Mouse (Mus musculus) heart, postnatal 25 days (tissue): ENCODE measurements around the gene Phf21a. TPM values are rescaled to one million over a fixed set of nuclear protein-coding genes. Genes with fewer than 3 reads are reported as not detected.

Experiments
- DNase-seq: peaks from one replicate; pipeline ENCODE4 v3.0.0; 2022; ENCODE audit warnings: low spot score
- intact Hi-C: fragments of 180-260 bp; cut with DNase I; formaldehyde crosslinking; loops from one replicate; pipeline ENCODE4 v1.15.1; 2025
- total RNA-seq, 2 experiments: library from RNA; stranded (reverse); gene quantifications; 2 replicates each; pipeline ENCODE4 v1.2.3; 2021

The Phf21a gene
- total RNA-seq, 2 experiments from 2014 or later = 26.2 to 37.6 TPM

DNA sequence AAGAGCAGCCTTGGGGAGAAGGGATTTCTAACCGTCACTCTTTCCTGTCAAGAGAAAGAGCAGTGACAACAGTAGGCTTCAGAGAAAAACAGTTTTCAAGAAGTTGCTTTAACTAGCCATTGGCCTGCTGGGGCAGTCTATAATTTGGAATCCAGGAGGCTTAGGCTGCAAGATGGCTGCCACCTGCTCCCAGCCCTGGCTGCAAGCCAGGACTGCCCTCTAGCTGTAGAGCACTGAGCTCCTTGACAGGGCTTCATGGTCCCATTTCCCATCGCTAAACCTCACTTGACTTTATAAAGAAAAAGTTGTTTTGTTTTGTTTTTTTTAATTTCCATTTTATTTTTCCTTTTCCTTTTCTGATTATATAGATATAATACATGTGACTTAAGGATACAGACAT is 238.5 kb downstream of the Phf21a start:
- no peak for DNase-seq
- intact Hi-C loops = loop anchor here (2.0 to 5.0 kb wide), 2 partner anchors 33 to 344 kb away; no protein-coding TSS in a partner anchor

DNA sequence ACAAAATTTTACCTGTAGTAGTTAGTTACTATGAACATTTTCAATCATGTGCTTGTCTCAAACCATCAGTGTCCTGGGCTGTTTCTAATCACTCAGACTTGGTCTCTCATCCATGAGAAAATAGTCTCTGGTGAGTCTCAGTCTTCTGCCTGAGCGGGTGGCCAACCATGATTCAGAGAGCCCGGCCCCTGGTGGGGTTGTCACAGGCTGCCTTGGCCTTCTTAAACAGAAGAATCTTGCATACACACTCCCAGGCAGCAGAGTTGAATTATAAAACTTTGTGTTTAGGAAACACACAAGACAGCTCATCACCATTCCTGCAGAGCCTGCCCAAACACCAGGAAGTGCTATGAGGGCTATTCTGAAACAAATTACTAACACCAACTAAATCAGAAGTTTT is 239.0 kb downstream of the Phf21a start:
- no peak for DNase-seq
- intact Hi-C loops = loop anchor here (2.0 to 5.0 kb wide), 2 partner anchors 33 to 345 kb away; no protein-coding TSS in a partner anchor

DNA sequence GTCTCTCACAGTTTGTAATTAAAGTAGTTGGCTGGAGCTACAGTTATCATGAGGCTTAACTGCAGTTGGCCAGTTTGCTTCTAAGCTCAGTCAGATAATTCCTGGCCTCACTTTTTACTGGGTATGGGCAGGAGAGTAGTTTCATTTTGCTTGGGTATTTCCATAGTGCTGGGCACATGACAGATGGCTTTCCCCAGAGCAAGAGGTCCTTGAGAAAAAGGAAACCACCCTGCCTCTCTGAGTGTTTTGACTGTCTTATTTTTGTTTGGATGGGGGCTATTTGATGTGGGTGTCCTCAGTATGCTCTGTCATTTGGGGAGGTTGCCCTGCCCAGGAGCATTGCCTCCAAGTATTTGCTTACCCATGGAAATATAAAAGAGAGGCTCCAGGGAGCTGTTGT is 249.5 kb downstream of the Phf21a start:
- DNase-seq = no peak

DNA sequence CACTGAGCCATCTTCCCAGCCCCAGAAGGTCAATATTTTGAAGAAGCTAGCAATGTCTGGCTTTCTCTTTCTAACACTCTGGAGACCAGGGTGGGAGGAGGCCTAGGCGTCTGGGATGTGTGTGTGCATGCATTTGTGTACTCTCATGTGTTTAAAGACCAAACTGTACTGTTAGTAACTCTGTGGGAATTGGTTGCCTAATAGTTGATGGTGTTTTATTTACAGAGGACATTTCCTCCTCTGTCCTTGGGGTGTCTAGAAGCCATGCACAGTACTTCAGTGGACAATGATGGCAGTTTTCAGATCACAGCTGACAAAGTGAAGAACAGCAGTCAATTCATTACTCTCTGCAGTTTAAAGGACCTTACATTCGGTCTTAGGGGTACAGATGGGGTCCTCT is 254.3 kb downstream of the Phf21a start:
- DNase-seq = no peak
- intact Hi-C loops = no loop called here

More for the DNA sequence above, 249.5 kb downstream of the Phf21a start:
- intact Hi-C loops = no loop called here

DNA sequence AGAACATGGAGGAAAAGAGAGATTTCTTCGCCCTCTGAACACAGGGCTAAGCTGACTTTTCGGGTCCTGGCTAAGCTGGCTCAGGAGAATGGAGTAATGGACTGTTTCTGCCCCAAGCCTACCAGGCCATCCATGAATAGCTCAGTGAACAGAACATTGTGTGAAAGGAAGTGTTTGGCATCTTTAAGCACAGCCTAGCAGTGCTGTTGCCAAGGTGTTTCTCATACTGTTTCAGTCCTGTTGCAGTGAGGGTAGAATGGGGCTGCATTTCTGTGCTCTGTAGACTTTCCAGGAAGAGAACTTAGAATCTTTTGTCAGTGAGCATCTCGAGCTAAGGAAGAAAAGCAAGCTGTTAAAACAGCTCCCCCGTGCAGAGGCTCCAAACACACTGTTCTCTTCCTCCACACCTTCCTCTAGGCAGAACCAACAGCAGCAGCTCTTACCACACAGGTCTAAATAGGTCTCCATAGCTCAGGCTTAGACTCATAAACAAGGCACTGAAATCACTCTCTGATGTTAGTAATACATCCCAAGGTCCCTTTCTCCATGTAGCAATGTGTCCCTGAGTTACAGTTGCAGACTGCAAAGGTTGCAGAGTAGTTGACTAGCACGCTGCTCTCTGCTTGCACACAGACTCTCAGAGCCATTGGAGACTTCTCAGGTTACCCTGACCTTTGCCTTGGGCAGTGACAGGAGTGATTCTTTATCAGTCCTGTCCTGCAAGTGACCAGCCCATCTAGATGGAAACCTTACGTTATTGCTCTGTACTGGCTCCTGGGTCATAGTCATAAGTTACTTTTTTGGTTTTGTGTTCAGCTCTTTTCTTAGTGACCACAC is 256.9 kb downstream of the Phf21a start:
- intact Hi-C loops = no loop called here
- DNase-seq = no peak

DNA sequence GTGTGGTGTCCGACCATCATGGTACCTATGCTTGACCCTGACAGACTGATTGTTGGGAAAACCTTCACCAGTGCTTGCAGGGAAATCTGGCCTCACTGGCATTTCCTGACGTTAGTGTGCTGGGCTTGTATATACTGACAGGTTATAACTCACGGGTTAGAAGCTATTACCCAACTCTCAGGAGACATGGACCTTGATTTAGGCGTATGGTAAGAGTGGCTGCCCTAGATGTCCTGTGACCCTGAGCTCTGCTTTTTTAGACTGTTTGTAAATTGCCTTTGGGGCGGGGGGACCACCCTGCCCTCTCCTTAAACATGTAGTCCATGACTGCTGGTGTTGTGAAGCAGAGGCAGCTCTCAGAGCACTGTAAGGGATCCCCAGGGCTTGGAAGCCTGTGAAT is 257.8 kb downstream of the Phf21a start:
- no peak for DNase-seq
- intact Hi-C loops = no loop called here

DNA sequence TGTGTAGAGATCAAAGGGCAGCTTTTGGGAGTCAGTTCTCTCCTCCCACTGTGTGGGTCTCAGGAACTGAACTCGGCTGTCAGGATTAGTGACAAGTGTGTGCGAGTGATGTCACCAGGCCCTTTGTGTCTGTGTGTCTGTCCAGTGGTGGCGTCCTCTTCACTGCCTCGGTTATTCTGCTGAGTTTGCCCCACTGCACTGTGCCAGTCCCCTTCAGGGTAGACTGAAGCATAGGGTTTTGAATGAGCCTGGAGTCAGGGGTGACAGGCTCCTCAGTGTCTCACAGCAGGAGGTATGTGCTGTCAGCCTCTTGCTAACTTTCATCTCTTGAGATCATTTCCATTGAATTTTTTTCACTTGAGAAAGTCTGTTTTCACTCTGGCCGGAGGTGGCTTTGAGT is 260.5 kb downstream of the Phf21a start:
- no peak for DNase-seq
- intact Hi-C loops = no loop called here

DNA sequence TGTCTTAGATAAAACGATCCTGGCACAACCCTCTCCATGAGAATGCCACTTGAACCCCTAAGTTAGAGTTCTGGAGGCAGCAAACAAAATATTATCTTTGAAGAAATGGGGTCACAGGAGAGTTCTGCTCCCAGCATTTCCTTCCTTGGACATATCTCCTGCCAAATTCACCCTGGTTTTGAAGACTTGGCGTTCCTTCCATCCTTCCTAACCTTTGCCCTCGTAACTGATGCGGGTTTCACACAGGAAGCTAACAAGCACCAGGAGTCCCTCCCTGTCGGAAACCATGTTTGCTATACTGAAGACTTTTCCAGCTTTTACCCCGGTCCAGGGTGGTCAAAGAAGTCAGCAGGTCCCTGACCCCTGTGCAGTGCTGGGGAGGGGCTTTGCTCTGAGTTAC is 261.3 kb downstream of the Phf21a start:
- DNase-seq = no peak
- intact Hi-C loops = no loop called here

DNA sequence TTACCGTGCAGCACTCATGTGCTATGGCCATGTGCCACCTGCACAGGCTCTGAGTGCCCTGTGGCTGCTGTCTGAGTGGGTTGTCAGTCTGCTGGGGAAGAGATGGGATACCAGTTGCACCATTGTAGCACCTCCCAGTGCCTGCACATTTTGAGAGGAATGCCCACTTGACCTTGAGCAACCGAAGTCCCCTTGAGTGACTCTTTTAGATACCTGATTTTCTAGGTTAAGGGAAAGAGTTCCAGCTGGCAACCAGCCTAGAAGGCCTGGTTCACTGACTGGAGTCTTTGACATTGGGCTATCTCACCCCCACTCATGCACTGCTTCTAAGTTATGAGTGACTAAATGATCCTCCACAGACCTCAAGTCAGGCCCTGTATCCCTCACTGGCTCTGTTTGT is 266.4 kb downstream of the Phf21a start:
- DNase-seq = no peak
- intact Hi-C loops = no loop called here

DNA sequence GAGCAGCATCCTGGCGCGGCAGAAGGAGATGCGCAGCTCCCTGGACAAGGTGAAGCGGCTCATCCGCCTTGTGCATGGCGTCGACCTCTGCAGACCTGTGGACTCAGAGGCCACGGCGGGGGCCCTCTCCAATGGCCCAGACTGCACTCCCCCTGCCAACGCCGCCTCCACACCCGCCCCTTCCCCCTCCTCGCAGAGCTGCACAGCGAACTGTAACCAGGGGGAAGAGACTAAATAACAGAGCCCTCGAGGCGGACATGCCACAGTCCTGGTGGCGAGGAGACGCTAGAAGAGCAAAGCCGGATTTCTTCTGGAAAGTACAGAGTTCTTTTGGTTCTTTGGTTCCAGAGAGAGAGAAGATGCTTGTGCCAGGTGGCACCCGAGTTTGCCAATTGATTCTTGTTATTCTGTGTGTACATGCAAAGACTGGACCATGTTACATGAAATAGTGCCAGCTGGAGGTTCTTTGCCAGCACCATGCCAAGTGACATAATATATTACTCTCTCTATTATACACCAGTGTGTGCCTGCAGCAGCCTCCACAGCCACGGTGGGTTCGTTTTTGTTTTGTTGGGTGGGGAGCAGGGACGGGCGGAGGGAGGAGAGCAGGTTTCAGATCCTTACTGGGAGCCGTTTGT is 267.4 kb downstream of the Phf21a start:
- intact Hi-C loops = no loop called here
- no peak for DNase-seq

DNA sequence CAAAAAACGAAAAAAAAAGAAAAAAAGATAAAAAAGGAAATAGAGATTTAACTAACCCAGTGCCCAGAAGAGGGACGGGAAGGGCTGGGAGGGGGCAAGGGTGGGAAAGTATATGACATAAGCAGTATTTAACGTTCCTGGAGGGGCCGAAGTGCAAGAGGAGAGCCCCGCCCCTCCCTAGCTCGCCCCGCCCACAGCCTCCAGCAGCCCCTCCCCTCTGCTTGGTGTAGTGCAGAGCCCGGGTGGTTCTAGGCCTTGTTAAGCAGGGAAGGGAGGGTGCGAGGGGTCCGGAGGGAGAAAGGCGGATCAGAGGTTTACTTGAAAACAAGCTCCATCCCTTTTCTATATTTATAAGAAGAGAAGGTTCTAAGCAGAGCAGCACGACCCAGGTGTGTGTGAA is 268.0 kb downstream of the Phf21a start:
- intact Hi-C loops = no loop called here
- DNase-seq = no peak

DNA sequence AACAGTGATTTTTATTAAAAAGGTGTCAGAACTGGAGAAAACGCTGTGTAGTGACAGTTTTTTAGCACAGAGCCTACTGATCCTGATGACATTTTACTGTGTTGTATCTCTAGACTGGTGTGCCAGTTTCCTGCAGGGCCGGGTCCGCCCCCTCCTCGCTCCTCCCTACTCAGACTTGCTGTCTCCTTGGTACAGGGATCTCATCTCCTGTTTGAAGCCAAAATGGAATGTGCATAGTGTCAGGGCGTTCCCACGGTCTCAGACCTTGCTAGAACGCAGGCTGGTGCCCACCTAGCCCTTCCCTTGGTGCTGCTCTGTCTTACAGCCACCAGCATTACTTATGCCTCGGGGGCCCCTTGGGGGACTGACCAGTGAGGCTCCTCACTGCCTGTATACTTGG is 268.9 kb downstream of the Phf21a start:
- intact Hi-C loops = no loop called here

DNA sequence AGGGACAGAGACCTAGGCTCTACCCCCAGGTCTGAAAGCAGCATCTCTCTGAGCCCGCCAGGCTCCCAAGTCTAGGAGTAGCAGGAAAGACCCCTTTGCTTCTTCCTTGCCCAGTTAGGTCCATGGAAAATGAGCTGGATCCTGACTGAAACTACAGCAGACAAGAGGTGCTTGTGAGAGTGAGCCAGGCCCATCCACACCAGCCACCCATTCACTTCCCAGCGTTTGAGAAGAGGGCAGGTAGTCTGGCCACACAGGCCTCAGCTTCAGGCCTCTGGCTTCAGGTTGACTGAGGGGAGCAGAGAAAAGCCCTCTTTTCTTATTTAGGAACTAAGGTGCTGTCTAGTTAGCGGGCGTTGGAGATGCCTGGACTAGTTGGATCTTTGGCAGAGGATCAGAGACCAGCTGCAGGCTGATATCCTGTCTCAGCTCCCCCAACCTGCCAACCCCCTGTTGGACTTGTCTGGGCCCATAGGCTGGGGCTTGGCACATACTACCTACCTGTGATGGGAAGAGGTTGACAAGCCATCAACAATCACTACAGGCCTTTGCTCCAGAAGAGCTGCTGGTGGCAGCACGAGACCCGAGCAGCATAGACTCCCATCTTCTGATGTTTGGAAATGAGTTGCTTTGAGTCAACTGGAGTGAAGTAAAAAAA is 269.8 kb downstream of the Phf21a start:
- intact Hi-C loops = no loop called here
- no peak for DNase-seq

More for the DNA sequence above, 268.9 kb downstream of the Phf21a start:
- no peak for DNase-seq

DNA sequence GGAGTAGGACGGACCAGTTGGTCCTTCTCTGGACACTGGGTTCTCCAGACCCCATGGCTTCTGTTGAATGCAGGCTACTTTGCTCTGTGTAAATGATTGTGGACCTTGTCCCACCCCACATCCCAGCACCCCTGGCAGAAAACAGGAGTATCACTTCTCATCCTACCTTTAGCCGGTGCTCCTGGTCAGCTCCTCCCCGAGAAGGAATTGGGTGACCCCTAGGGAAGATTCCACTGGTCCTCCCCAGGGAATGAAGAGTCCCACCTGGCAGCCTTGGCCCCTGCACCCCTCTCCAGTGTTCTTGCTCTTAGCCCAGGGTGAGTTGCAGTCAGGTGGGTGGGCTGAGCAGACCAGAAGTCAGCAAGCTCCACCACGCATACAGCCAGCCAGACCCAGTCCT is 271.2 kb downstream of the Phf21a start:
- no peak for DNase-seq
- intact Hi-C loops = no loop called here

DNA sequence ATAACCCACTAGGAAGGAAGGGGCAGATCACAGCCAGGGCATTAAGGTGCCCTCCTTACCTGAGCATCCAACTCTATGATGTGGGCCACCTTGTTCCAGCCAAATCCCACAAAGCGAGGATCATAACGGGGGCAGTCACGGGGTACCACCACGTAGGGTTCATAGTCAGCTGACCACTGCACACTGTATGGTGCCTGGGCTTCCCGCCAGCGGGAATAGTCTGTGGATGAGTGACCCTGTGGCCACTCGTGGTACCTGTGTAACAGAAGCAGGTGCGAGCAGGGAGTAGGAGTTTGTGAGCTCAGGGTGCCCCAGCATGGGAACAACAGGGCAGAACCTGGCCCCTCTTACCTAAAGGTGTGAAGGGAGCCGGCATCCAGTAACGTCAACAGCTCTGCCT is 272.7 kb downstream of the Phf21a start:
- intact Hi-C loops = no loop called here
- DNase-seq = no peak

DNA sequence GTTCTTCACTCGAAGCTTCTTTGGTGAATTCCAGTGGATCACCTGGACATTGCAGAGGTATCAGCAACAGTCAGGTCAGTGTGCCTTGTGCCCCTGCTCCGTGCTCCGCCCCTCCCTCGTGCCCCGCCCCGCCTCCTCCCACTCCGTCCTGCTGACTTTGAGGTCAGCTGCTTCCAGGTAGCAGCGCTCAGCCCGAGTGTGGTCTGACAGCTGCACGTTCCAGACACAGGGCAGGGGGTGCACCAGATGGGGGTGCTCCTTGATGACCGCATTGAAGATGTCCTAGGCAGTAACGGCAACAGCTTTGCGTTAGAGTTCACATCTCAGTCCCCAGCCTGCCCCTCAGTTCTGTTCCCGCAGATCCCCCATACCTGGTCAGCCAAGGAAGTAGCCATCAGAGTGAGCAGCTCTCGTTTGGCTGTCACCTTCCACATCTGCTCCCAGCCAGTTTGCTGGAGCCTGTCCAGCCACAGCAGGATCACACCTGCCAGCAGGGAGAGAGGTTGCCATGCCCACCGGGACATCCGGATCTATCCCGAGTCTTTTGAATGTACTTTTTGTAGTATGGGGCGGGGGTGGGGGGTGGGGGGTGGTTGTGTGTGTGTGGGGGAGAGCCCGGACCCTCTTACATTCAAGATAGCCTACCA is 274.6 kb downstream of the Phf21a start:
- intact Hi-C loops = no loop called here
- DNase-seq = no peak

DNA sequence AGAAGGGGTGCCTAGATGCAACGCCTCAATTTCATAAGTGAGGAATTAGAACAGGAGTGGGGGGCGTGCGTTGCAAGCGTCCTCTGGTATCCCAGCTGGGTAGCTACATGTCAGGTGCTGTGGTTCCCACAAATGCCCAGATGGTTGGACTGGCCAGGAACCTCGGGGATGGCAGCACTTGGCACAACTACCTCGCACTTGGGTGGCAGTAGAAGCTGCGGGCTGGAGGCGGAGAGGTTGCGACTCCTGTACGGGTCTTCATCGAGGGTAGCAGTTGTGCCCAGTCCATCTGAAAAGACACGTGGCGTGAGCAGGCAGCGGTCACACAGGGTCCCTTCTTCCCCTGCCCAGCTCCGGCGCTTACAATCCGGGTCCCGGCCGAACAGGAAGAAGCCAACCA is 277.5 kb downstream of the Phf21a start:
- DNase-seq = no peak
- intact Hi-C loops = no loop called here

DNA sequence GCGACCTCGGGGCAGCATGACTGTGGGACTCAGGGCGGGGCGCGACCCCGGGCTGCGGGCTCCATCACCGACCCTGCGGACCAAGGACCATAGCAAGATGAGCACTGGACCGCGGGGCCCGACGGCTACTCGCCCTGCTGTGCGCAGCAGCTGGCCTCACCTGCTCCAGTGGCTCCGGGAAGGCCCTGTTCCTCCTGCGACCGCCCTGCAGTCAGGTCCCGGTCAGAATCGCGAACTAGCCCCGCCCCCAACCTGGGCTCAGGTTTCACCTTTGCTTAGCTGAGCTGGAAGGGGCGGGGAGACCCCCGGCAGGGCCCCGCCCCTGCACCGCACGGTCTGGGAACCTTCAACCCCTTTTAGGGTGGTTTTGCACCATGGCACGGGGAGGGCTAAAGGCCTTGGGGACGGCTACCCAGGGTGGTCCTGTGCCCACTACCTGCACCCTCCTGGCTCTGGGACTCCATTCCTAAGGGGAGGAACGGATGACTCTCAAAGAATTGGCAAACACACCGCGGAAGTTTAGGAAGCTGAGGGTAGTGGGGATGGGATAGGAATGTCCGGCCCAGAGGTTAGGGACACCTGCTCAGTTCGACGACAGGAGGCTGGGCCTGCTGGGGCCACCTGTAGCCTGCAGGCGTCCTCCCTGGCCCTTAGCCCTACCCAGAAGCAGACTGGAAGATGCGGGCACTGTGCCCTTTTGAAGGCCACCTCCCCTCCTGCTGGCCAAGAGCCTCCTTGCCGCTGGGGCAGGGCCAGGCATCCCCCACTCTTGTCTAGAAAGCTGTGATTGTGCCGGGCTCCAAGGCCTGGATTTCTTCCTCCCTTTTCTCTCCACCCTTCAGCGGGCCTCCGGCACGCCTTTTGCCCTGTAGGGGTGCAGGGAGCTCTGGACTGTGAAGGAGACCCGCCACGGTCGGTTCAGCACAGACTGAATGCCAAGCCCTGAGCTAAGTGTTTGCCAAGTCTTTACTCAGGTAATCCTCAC is 278.2 kb downstream of the Phf21a start:
- no peak for DNase-seq
- intact Hi-C loops = no loop called here

DNA sequence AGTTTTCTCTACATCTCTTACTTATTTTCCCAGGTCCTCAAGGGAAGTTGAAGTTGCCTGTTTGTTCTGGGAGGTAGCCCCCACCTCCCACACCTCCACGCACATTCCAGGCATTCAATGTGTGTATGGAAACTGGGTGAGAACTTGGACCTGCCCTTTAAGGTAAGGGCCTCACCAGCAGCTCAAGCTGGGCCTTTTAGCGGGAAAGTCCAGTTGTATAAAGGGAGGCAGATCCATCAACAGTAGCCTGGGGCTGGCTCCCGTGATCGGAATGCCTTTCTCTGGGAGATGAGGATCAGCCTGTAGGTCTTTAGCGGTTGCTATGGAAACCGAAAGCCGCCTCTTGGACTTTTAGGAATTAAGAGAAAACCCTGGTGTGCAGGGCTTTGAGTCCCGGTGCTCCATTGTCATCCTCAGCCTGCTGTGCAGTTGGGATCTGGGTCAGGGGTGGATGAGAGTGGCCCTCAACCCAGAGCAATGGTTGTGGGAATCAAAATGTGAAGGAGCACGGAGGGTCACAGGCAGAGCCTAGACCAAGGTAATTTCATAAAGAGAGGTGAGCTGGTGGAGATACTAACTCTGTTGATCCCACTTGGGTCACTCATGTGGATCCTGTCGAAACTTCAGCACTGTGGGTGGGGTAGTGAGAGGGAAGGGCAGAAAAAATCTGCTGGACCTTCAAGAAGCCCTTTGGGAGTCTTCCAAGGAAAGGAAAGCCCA is 279.2 kb downstream of the Phf21a start:
- intact Hi-C loops = no loop called here
- DNase-seq = no peak
